Mouse (Mus musculus): ENCODE measurements around the gene Srm. TPM values are rescaled to one million over a fixed set of nuclear protein-coding genes. Genes with fewer than 3 reads are reported as not detected.

Gene Srm
- polyA plus RNA-seq, 1 experiment from 2014 or later = 162 TPM

GRCm38 (mm10) chr4:148580765-148581164 is 10.5 kb upstream of the Srm start:
- peaks cover 39% of the 10 kb centered on the region for H3K36me3 ChIP-seq (ENCODE audit: control insufficient read depth, insufficient read depth, low read length)

GRCm38 (mm10) chr4:148581422-148581821 is 9.9 kb upstream of the Srm start:
- Histone ChIP-seq H3K9ac (ENCODE audit: low read depth, low read length) (no peak overlapping the region), H3K4me2 (ENCODE audit: low read length) (no peak overlapping the region), H3K9me3 (replicated peaks; ENCODE audit: control insufficient read depth, low read length, poor library complexity, severe bottlenecking) (no peaks in the 10 kb centered on the region), H3K36me3 (ENCODE audit: control insufficient read depth, insufficient read depth, low read length) (peaks cover 35% of the 10 kb centered on the region), H3K4me1 (ENCODE audit: control insufficient read depth, insufficient read depth, low read length) (no peaks in the 10 kb centered on the region), H3K27ac (ENCODE audit: low read length) (no peak overlapping the region), H3K4me3 (ENCODE audit: low read depth, low read length) (no peak overlapping the region), H3K27me3 (ENCODE audit: control insufficient read depth, insufficient read depth, low read depth, low read length) (no peaks in the 10 kb centered on the region)
- 93% methylated on average over 5 of the region's 5 CpGs for WGBS
- no peak for ATAC-seq

More at GRCm38 (mm10) chr4:148580765-148581164, 10.5 kb upstream of the Srm start:
- H3K27ac ChIP-seq (ENCODE audit: low read length) = no peak overlapping the region
- H3K27me3 ChIP-seq (ENCODE audit: control insufficient read depth, insufficient read depth, low read depth, low read length) = no peaks in the 10 kb centered on the region
- no peak overlapping the region for H3K4me3 ChIP-seq (ENCODE audit: low read depth, low read length)
- H3K9ac ChIP-seq (ENCODE audit: low read depth, low read length) = no peak overlapping the region
- no peak overlapping the region for H3K4me2 ChIP-seq (ENCODE audit: low read length)
- H3K4me1 ChIP-seq (ENCODE audit: control insufficient read depth, insufficient read depth, low read length) = no peaks in the 10 kb centered on the region
- no peak for ATAC-seq
- WGBS = 90% methylated on average over 9 of the region's 9 CpGs
- no peaks in the 10 kb centered on the region for H3K9me3 ChIP-seq (replicated peaks; ENCODE audit: control insufficient read depth, low read length, poor library complexity, severe bottlenecking)

- H3K4me2 ChIP-seq (ENCODE audit: low read length) = no peak overlapping the region
- H3K9ac ChIP-seq (ENCODE audit: low read depth, low read length) = no peak overlapping the region
- H3K36me3 ChIP-seq (ENCODE audit: control insufficient read depth, insufficient read depth, low read length) = peaks cover 26% of the 10 kb centered on the region
Measured at GRCm38 (mm10) chr4:148583257-148583656, 8.0 kb upstream of the Srm start.

GRCm38 (mm10) chr4:148586648-148587047 is 4.7 kb upstream of the Srm start:
- Histone ChIP-seq H3K4me1 (ENCODE audit: control insufficient read depth, insufficient read depth, low read length) (peaks cover 4% of the 10 kb centered on the region; the same call in 1 of the 2 replicates), H3K9ac (ENCODE audit: low read depth, low read length) (no peak overlapping the region), H3K9me3 (replicated peaks; ENCODE audit: control insufficient read depth, low read length, poor library complexity, severe bottlenecking) (no peaks in the 10 kb centered on the region), H3K4me2 (ENCODE audit: low read length) (no peak overlapping the region), H3K4me3 (ENCODE audit: low read depth, low read length) (no peak overlapping the region), H3K27me3 (ENCODE audit: control insufficient read depth, insufficient read depth, low read depth, low read length) (no peaks in the 10 kb centered on the region), H3K36me3 (ENCODE audit: control insufficient read depth, insufficient read depth, low read length) (no peaks in the 10 kb centered on the region), H3K27ac (ENCODE audit: low read length) (no peak overlapping the region)
- no peak for ATAC-seq
- 85% methylated on average over 9 of the region's 9 CpGs for WGBS

More at GRCm38 (mm10) chr4:148583257-148583656, 8.0 kb upstream of the Srm start:
- no peak overlapping the region for H3K27ac ChIP-seq (ENCODE audit: low read length)
- ATAC-seq = no peak
- H3K27me3 ChIP-seq (ENCODE audit: control insufficient read depth, insufficient read depth, low read depth, low read length) = no peaks in the 10 kb centered on the region
- H3K9me3 ChIP-seq (replicated peaks; ENCODE audit: control insufficient read depth, low read length, poor library complexity, severe bottlenecking) = no peaks in the 10 kb centered on the region
- 91% methylated on average over 4 of the region's 4 CpGs for WGBS
- H3K4me3 ChIP-seq (ENCODE audit: low read depth, low read length) = no peak overlapping the region
- H3K4me1 ChIP-seq (ENCODE audit: control insufficient read depth, insufficient read depth, low read length) = no peaks in the 10 kb centered on the region

- Histone ChIP-seq H3K4me2 (ENCODE audit: low read length) (no peak overlapping the region), H3K36me3 (ENCODE audit: control insufficient read depth, insufficient read depth, low read length) (no peaks in the 10 kb centered on the region), H3K27me3 (ENCODE audit: control insufficient read depth, insufficient read depth, low read depth, low read length) (no peaks in the 10 kb centered on the region), H3K4me3 (ENCODE audit: low read depth, low read length) (no peak overlapping the region), H3K27ac (ENCODE audit: low read length) (no peak overlapping the region), H3K9ac (ENCODE audit: low read depth, low read length) (no peak overlapping the region), H3K9me3 (replicated peaks; ENCODE audit: control insufficient read depth, low read length, poor library complexity, severe bottlenecking) (no peaks in the 10 kb centered on the region), H3K4me1 (ENCODE audit: control insufficient read depth, insufficient read depth, low read length) (peaks cover 16% of the 10 kb centered on the region)
- 84% methylated on average over 9 of the region's 9 CpGs for WGBS
- no peak for ATAC-seq
Measured at GRCm38 (mm10) chr4:148588793-148589192, 2.5 kb upstream of the Srm start.

GRCm38 (mm10) chr4:148589565-148589964 is 1.7 kb upstream of the Srm start:
- Histone ChIP-seq H3K36me3 (ENCODE audit: control insufficient read depth, insufficient read depth, low read length) (peaks cover 2% of the 10 kb centered on the region), H3K27me3 (ENCODE audit: control insufficient read depth, insufficient read depth, low read depth, low read length) (no peaks in the 10 kb centered on the region), H3K9ac (ENCODE audit: low read depth, low read length) (0 out of 2 replicates have a peak overlapping the region, but pooled peaks have one; percentile 14), H3K9me3 (replicated peaks; ENCODE audit: control insufficient read depth, low read length, poor library complexity, severe bottlenecking) (no peaks in the 10 kb centered on the region), H3K4me3 (ENCODE audit: low read depth, low read length) (no peak overlapping the region), H3K4me2 (ENCODE audit: low read length) (no peak overlapping the region), H3K27ac (ENCODE audit: low read length) (no peak overlapping the region), H3K4me1 (ENCODE audit: control insufficient read depth, insufficient read depth, low read length) (peaks cover 16% of the 10 kb centered on the region)
- no peak for ATAC-seq
- 64% methylated on average over 6 of the region's 8 CpGs for WGBS

- peak; percentile 11; the same call in 1 of the 2 replicates for ATAC-seq
- H3K4me1 ChIP-seq (ENCODE audit: control insufficient read depth, insufficient read depth, low read length) = peaks cover 16% of the 10 kb centered on the region
- peak overlapping the region; percentile 90 for H3K4me3 ChIP-seq (ENCODE audit: low read depth, low read length)
- H3K4me2 ChIP-seq (ENCODE audit: low read length) = peak overlapping the region; percentile 85
- H3K27ac ChIP-seq (ENCODE audit: low read length) = peak overlapping the region; percentile 82
- H3K9me3 ChIP-seq (replicated peaks; ENCODE audit: control insufficient read depth, low read length, poor library complexity, severe bottlenecking) = no peaks in the 10 kb centered on the region
- peaks cover 10% of the 10 kb centered on the region for H3K36me3 ChIP-seq (ENCODE audit: control insufficient read depth, insufficient read depth, low read length)
- no peaks in the 10 kb centered on the region for H3K27me3 ChIP-seq (ENCODE audit: control insufficient read depth, insufficient read depth, low read depth, low read length)
- H3K9ac ChIP-seq (ENCODE audit: low read depth, low read length) = peak overlapping the region; percentile 61
- WGBS = 5% methylated on average over 18 of the region's 18 CpGs
Measured at GRCm38 (mm10) chr4:148590421-148591170, 707 bp upstream of the Srm start.

- H3K4me2 ChIP-seq (ENCODE audit: low read length) = peak overlapping the region; percentile 98
- under 1% methylated on average over 51 of the region's 53 CpGs for WGBS
- H3K9ac ChIP-seq (ENCODE audit: low read depth, low read length) = peak overlapping the region; percentile 90
- peaks cover 16% of the 10 kb centered on the region for H3K4me1 ChIP-seq (ENCODE audit: control insufficient read depth, insufficient read depth, low read length)
- ATAC-seq = peak; percentile 66
- H3K9me3 ChIP-seq (replicated peaks; ENCODE audit: control insufficient read depth, low read length, poor library complexity, severe bottlenecking) = no peaks in the 10 kb centered on the region
- peak overlapping the region; percentile 60; the same call in 1 of the 2 replicates for H3K27ac ChIP-seq (ENCODE audit: low read length)
- H3K27me3 ChIP-seq (ENCODE audit: control insufficient read depth, insufficient read depth, low read depth, low read length) = no peaks in the 10 kb centered on the region
- H3K4me3 ChIP-seq (ENCODE audit: low read depth, low read length) = peak overlapping the region; percentile 90
- H3K36me3 ChIP-seq (ENCODE audit: control insufficient read depth, insufficient read depth, low read length) = peaks cover 13% of the 10 kb centered on the region
Measured at GRCm38 (mm10) chr4:148591637-148592380, 506 bp downstream of the Srm start.

GRCm38 (mm10) chr4:148593996-148594395 is 2.7 kb downstream of the Srm start:
- no peak overlapping the region for H3K4me3 ChIP-seq (ENCODE audit: low read depth, low read length)
- H3K27me3 ChIP-seq (ENCODE audit: control insufficient read depth, insufficient read depth, low read depth, low read length) = no peaks in the 10 kb centered on the region
- no peaks in the 10 kb centered on the region for H3K9me3 ChIP-seq (replicated peaks; ENCODE audit: control insufficient read depth, low read length, poor library complexity, severe bottlenecking)
- H3K36me3 ChIP-seq (ENCODE audit: control insufficient read depth, insufficient read depth, low read length) = peaks cover 13% of the 10 kb centered on the region
- ATAC-seq = no peak
- 95% methylated on average over 11 of the region's 11 CpGs for WGBS
- no peak overlapping the region for H3K9ac ChIP-seq (ENCODE audit: low read depth, low read length)
- no peak overlapping the region for H3K4me2 ChIP-seq (ENCODE audit: low read length)
- no peak overlapping the region for H3K27ac ChIP-seq (ENCODE audit: low read length)
- peaks cover 16% of the 10 kb centered on the region for H3K4me1 ChIP-seq (ENCODE audit: control insufficient read depth, insufficient read depth, low read length)
